Mouse (Mus musculus): ENCODE measurements around the gene Ric3.

The Ric3 gene

DNA sequence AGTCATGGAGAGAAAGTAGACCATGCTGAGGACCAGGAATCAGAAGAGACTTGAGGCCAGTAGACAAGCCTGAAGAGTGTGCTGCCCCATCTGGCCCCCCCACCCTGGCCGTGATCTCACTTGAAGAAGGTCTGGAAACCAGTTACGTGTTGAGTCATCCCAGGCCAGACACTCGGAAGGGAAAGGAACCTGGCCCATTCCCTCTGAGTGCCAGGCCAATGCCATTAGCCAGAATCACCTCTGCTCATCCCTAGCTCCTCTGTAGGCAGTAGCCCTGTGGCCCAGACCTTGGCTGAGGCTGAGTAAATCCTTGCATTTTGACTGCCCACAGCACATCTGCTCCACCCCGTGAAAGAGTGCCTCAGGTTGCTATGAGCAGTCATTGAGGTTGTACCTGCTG lies 81.2 kb downstream of the Ric3 start:
- in situ Hi-C loops (cut with MboI, MseI), result no loop called here

DNA sequence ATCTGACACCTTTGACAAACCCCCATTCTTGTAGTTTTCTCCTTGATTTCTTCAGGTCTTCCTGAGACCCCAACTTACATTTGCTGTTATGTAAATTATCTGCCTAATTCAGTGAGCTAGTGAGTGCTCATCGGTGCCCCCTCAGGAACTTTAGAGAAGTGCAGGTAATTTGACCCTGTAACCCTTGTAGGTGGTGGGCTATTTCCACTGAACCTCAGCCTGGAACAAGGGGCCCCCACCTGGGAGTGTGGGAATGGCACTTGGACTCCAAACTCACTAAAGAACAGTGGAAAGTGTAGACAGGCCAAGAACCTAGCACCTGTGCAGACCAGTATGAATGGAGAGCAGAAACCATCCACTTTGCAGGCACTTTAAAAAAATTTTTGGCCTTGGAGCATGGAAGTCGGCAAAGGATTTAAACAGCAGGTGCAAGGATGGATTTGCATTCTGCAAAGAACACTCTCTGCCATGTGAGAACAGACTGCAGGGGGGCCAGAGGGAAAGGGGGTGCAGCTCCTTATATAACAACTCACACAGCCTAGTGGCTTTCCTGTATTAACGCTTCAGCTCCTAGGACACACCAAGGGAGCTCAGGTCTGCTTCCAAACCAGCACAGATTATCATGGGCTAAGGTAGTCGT lies 82.7 kb downstream of the Ric3 start:
- in situ Hi-C loops (cut with MboI, MseI), result no loop called here

GRCm38 (mm10) chr7:108996156-108996555 lies 87.0 kb downstream of the Ric3 start:
- in situ Hi-C loops (cut with MboI, MseI), result no loop called here

DNA sequence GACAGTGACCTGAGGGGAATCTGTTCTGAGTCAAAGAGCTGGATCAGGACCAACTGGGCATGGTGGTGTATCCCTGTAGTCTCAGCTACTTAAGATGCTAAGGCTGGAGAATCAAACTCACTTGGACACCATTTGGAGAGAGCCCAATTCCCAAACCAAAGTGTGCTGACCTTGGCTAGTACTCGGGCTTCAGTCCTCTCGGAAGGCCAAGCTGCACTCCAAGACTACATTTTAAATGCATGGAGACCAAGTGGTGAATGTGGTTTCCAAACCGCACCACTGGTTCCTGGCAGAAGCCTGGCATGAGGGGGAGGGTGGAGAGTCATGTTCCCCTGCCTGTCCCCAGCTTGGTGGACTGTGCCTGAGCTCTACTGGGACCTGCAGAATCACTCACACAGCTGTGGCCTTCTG lies 89.2 kb downstream of the Ric3 start:
- in situ Hi-C loops (cut with MboI, MseI), result no loop called here

- in situ Hi-C loops (cut with MboI, MseI), result no loop called here
Measured at GRCm38 (mm10) chr7:108993230-108993629, 89.9 kb downstream of the Ric3 start.

- in situ Hi-C loops (cut with MboI, MseI), result no loop called here
Measured at GRCm38 (mm10) chr7:108991207-108991606, 91.9 kb downstream of the Ric3 start.

- in situ Hi-C loops (cut with MboI, MseI), result no loop called here
Measured at GRCm38 (mm10) chr7:108985934-108986708, 97.0 kb downstream of the Ric3 start.
